Mouse (Mus musculus) MEL (cell line): ENCODE results near the gene Ghr. TPM values are rescaled to one million over a fixed set of nuclear protein-coding genes. Genes with fewer than 3 reads are reported as not detected.

Source experiments
- DNase-seq: peaks from one replicate; pipeline ENCODE4 v3.0.0; 2011; ENCODE audit warnings: low read depth, low spot score
- H3K27ac ChIP-seq: 2 replicates; pipeline ENCODE4 v1.5.1; 2012; ENCODE audit warnings: low read depth, mild to moderate bottlenecking, control low read depth, low read length, moderate library complexity; ENCODE audit not compliant: control insufficient read depth
- H3K27me3 ChIP-seq, 2 experiments: fragments of 150-350 bp in 1 of 2; sonication (generic) in 1 of 2; 2 replicates each; pipeline ENCODE4 v1.6.1; 2012; ENCODE audit warnings: low read length in 2 of 2, mild to moderate bottlenecking in 2 of 2, improper control_type of control experiment in 1 of 2, moderate library complexity in 1 of 2; ENCODE audit not compliant: insufficient read depth in 2 of 2, control insufficient read depth in 1 of 2
- H3K36me3 ChIP-seq, 2 experiments: 2 replicates each; pipeline ENCODE4 v1.6.1; 2012 to 2014; ENCODE audit warnings: low read length in 2 of 2, improper control_type of control experiment in 1 of 2, inconsistent platforms in 1 of 2, mild to moderate bottlenecking in 1 of 2; ENCODE audit not compliant: insufficient read depth in 2 of 2, control insufficient read depth in 1 of 2
- H3K4me1 ChIP-seq, 2 experiments: fragments of 150-350 bp in 1 of 2; sonication (generic) in 1 of 2; 2 replicates each; pipeline ENCODE4 v1.6.1; 2012; ENCODE audit warnings: low read length in 2 of 2, improper control_type of control experiment in 1 of 2, mild to moderate bottlenecking in 1 of 2; ENCODE audit not compliant: insufficient read depth in 2 of 2, control insufficient read depth in 1 of 2
- H3K4me3 ChIP-seq, 2 experiments: fragments of 150-350 bp in 1 of 2; sonication (generic) in 1 of 2; 2 replicates each; pipeline ENCODE4 v1.5.1; 2012; ENCODE audit warnings: low read depth in 2 of 2, low read length in 2 of 2, mild to moderate bottlenecking in 2 of 2, moderate library complexity in 2 of 2, control low read depth in 1 of 2, improper control_type of control experiment in 1 of 2; ENCODE audit not compliant: control insufficient read depth in 1 of 2, insufficient read depth in 1 of 2
- H3K79me2 ChIP-seq: 2 replicates; pipeline ENCODE4 v1.6.1; 2012; ENCODE audit warnings: mild to moderate bottlenecking, low read length, moderate library complexity; ENCODE audit not compliant: control insufficient read depth, poor library complexity, insufficient read depth
- H3K9ac ChIP-seq: 2 replicates; pipeline ENCODE4 v1.6.1; 2012; ENCODE audit warnings: low read depth, mild to moderate bottlenecking, control low read depth, low read length, moderate library complexity; ENCODE audit not compliant: control insufficient read depth, poor library complexity, severe bottlenecking
- H3K9me3 ChIP-seq: fragments of 150-350 bp; sonication (generic); replicated peaks from 2 replicates; pipeline ENCODE4 v1.6.1; 2012; ENCODE audit warnings: mild to moderate bottlenecking, low read length, improper control_type of control experiment, moderate library complexity; ENCODE audit not compliant: insufficient read depth
- CHD2 ChIP-seq: IDR thresholded peaks from 2 replicates; pipeline ENCODE4 v1.6.1; 2011; ENCODE audit warnings: low read length, improper control_type of control experiment
- CTCF ChIP-seq, 3 experiments: IDR thresholded peaks in 2 of 3; conservative IDR thresholded peaks in 1 of 3; 2 replicates each; pipeline ENCODE4 v1.5.1; 2011 to 2012; ENCODE audit warnings: low read length in 3 of 3, low read depth in 2 of 3, mild to moderate bottlenecking in 2 of 3, improper control_type of control experiment in 1 of 3, inconsistent platforms in 1 of 3, mixed read lengths in 1 of 3, moderate library complexity in 1 of 3; ENCODE audit not compliant: control insufficient read depth in 1 of 3, insufficient read depth in 1 of 3, poor library complexity in 1 of 3, severe bottlenecking in 1 of 3
- E2F4 ChIP-seq: IDR thresholded peaks from 2 replicates; pipeline ENCODE4 v1.6.1; 2011; ENCODE audit warnings: low read depth, low read length, improper control_type of control experiment, borderline replicate concordance
- ELF1 ChIP-seq: IDR thresholded peaks from 2 replicates; pipeline ENCODE4 v1.6.1; 2014; ENCODE audit warnings: low read depth, mild to moderate bottlenecking, inconsistent platforms, low read length, improper control_type of control experiment, moderate library complexity
- EP300 ChIP-seq, 2 experiments: IDR thresholded peaks; 2 replicates each; pipeline ENCODE4 v1.6.1; 2011; ENCODE audit warnings: improper control_type of control experiment in 2 of 2, low read length in 2 of 2, low read depth in 1 of 2, mild to moderate bottlenecking in 1 of 2
- KAT2A ChIP-seq: conservative IDR thresholded peaks from 2 replicates; pipeline ENCODE4 v1.6.1; 2012; ENCODE audit warnings: low read depth, low read length, improper control_type of control experiment, inconsistent platforms
- MAZ ChIP-seq: IDR thresholded peaks from 2 replicates; pipeline ENCODE4 v1.6.1; 2012; ENCODE audit warnings: low read depth, mild to moderate bottlenecking, inconsistent platforms, low read length, improper control_type of control experiment
- MEF2A ChIP-seq: IDR thresholded peaks from 2 replicates; pipeline ENCODE4 v1.6.1; 2014; ENCODE audit warnings: low read depth, mild to moderate bottlenecking, inconsistent platforms, low read length, improper control_type of control experiment; ENCODE audit not compliant: poor library complexity, insufficient replicate concordance, severe bottlenecking; ENCODE audit errors: extremely low read depth
- MXI1 ChIP-seq: IDR thresholded peaks from 2 replicates; pipeline ENCODE4 v1.6.1; 2011; ENCODE audit warnings: mild to moderate bottlenecking, low read depth, low read length, improper control_type of control experiment
- MYB ChIP-seq: IDR thresholded peaks from 2 replicates; pipeline ENCODE4 v1.6.1; 2011; ENCODE audit warnings: mild to moderate bottlenecking, low read depth, low read length, improper control_type of control experiment
- MYC ChIP-seq: IDR thresholded peaks from 2 replicates; pipeline ENCODE4 v1.6.1; 2011; ENCODE audit warnings: low read depth, mild to moderate bottlenecking, low read length, improper control_type of control experiment, moderate library complexity
- POLR2A ChIP-seq, 2 experiments: IDR thresholded peaks; 2 replicates each; pipeline ENCODE4 v1.6.1; 2011 to 2012; ENCODE audit warnings: low read length in 2 of 2, mild to moderate bottlenecking in 2 of 2, control low read depth in 1 of 2, improper control_type of control experiment in 1 of 2, low read depth in 1 of 2, moderate library complexity in 1 of 2; ENCODE audit not compliant: control insufficient read depth in 1 of 2, insufficient read depth in 1 of 2, poor library complexity in 1 of 2
- POLR2AphosphoS2 ChIP-seq: IDR thresholded peaks from 2 replicates; pipeline ENCODE4 v1.6.1; 2011; ENCODE audit warnings: low read length, improper control_type of control experiment
- RCOR1 ChIP-seq: IDR thresholded peaks from 2 replicates; pipeline ENCODE4 v1.6.1; 2012; ENCODE audit warnings: low read depth, mild to moderate bottlenecking, inconsistent platforms, low read length, improper control_type of control experiment
- SIN3A ChIP-seq: IDR thresholded peaks from 2 replicates; pipeline ENCODE4 v1.6.1; 2012; ENCODE audit warnings: low read length, improper control_type of control experiment, inconsistent platforms
- SMC3 ChIP-seq: IDR thresholded peaks from 2 replicates; pipeline ENCODE4 v1.6.1; 2011; ENCODE audit warnings: low read depth, low read length, improper control_type of control experiment
- TBP ChIP-seq: IDR thresholded peaks from 2 replicates; pipeline ENCODE4 v1.8.0; 2011; ENCODE audit warnings: low read depth, low read length, improper control_type of control experiment
- USF1 ChIP-seq: IDR thresholded peaks from 2 replicates; pipeline ENCODE4 v1.6.1; 2014; ENCODE audit warnings: low read depth, mild to moderate bottlenecking, inconsistent platforms, low read length, improper control_type of control experiment, moderate library complexity
- ZC3H11A ChIP-seq: IDR thresholded peaks from 2 replicates; pipeline ENCODE4 v1.6.1; 2012; ENCODE audit warnings: low read depth, mild to moderate bottlenecking, inconsistent platforms, low read length, improper control_type of control experiment
- ZKSCAN1 ChIP-seq: IDR thresholded peaks from 2 replicates; pipeline ENCODE4 v1.6.1; 2012; ENCODE audit warnings: low read depth, mild to moderate bottlenecking, inconsistent platforms, low read length, improper control_type of control experiment, moderate library complexity
- ZMIZ1 ChIP-seq: IDR thresholded peaks from 2 replicates; pipeline ENCODE4 v1.6.1; 2012; ENCODE audit warnings: low read depth, mild to moderate bottlenecking, inconsistent platforms, low read length, improper control_type of control experiment, moderate library complexity
- ZNF384 ChIP-seq: IDR thresholded peaks from 2 replicates; pipeline ENCODE4 v1.6.1; 2012; ENCODE audit warnings: low read depth, mild to moderate bottlenecking, inconsistent platforms, low read length, improper control_type of control experiment
- polyA plus RNA-seq, 2 experiments: library from polyadenylated mRNA; stranded (reverse) in 1 of 2; unstranded in 1 of 2; fragments of >175 nt in 1 of 2; fragments of >200 nt in 1 of 2; gene quantifications; 2 replicates each; pipeline versions ENCODE4 v1.2.1 to v1.2.4; 2012; ENCODE audit warnings: low replicate concordance in 2 of 2, low read depth in 1 of 2; ENCODE audit not compliant: insufficient read length in 2 of 2, insufficient read depth in 1 of 2, missing spikeins in 1 of 2
- total RNA-seq: library from RNA; depleted of rRNA; stranded (reverse); fragments of 300-350 nt; gene quantifications from 2 replicates; pipeline ENCODE4 v1.2.3, GENCODE M21; 2012

Ghr gene
- total and polyA plus RNA-seq, 3 experiments: 0.07 TPM; not detected in 2

DNA sequence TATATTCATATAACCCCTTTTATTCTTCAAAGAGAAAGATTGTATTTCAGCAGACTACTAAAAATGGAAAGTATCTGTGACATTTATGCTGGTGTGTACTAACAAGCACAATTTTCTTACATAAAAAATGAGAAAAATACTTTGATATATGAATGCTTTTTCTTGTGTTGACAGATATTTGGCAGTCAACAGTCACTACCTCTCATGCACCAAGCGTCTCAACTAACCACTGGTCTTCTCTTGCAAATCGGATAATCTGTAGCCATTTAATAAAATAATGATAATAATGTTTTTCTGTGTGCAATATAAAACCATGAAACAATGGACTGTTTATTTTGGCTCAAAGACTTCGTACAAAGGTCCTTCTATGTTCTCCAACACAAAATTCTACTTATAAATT is 99.8 kb downstream of the Ghr start:
- Histone ChIP-seq H3K79me2 (no peaks in the 10 kb centered on the region), H3K4me3 (no peak overlapping the region), H3K9ac (no peak overlapping the region), H3K27me3 (no peaks in the 10 kb centered on the region), H3K27ac (no peak overlapping the region), H3K9me3 (no peaks in the 10 kb centered on the region), H3K4me1 (no peaks in the 10 kb centered on the region), H3K36me3 (no peaks in the 10 kb centered on the region)
- TF ChIP-seq ZKSCAN1 (no peak), USF1 (no peak), MYB (no peak), SMC3 (no peak), ELF1 (no peak), KAT2A (no peak), ZMIZ1 (no peak), MAZ (no peak), SIN3A (no peak), TBP (no peak), RCOR1 (no peak), CTCF (IDR thresholded peaks at IDR 0.05 in 2 of 3, conservative IDR thresholded peaks at IDR 0.05 in 1 of 3; ENCODE audit: control insufficient read depth in 1 of 3, insufficient read depth in 1 of 3, low read depth in 2 of 3, low read length in 3 of 3, poor library complexity in 1 of 3, severe bottlenecking in 1 of 3) (no peak), EP300 (IDR thresholded peaks at IDR 0.05; ENCODE audit: low read depth in 1 of 2, low read length in 2 of 2) (no peak), ZNF384 (no peak), E2F4 (no peak), MYC (no peak), CHD2 (no peak)
- DNase-seq: no peak

DNA sequence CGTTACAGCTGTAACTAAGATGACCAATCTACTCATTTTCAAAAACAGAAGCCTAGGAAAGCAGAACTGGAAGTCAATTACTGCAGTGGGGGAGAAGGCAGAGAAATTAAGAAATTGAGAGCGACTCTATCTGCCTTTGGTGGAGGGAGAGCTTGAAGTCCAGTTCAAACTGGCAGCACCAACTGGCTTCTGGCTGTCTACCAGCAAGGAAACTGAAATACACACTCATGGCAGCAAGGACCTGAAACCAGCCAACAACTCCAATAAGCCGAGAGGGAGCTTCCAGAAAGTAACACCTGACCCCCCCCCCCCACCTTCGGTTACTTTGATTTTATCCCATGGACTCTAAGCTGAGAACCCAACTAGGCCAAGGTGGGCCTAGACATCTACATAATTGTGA is 114.1 kb downstream of the Ghr start:
- Histone ChIP-seq H3K27me3 (no peaks in the 10 kb centered on the region), H3K79me2 (no peaks in the 10 kb centered on the region), H3K27ac (no peak overlapping the region), H3K9me3 (no peaks in the 10 kb centered on the region), H3K9ac (no peak overlapping the region), H3K36me3 (no peaks in the 10 kb centered on the region), H3K4me1 (no peaks in the 10 kb centered on the region), H3K4me3 (no peak overlapping the region)
- TF ChIP-seq ZNF384 (no peak), EP300 (IDR thresholded peaks at IDR 0.05; ENCODE audit: low read depth in 1 of 2, low read length in 2 of 2) (no peak), POLR2AphosphoS2 (no peak), MXI1 (no peak), MEF2A (no peak), MAZ (no peak), POLR2A (IDR thresholded peaks at IDR 0.05; ENCODE audit: control insufficient read depth in 1 of 2, insufficient read depth in 1 of 2, low read depth in 1 of 2, low read length in 2 of 2, poor library complexity in 1 of 2) (no peak), KAT2A (no peak), CTCF (IDR thresholded peaks at IDR 0.05 in 2 of 3, conservative IDR thresholded peaks at IDR 0.05 in 1 of 3; ENCODE audit: control insufficient read depth in 1 of 3, insufficient read depth in 1 of 3, low read depth in 2 of 3, low read length in 3 of 3, poor library complexity in 1 of 3, severe bottlenecking in 1 of 3) (no peak), ZKSCAN1 (no peak), ZC3H11A (no peak), TBP (no peak), MYB (no peak)
- no peak for DNase-seq
